Mouse (Mus musculus) midbrain, embryonic 14.5 days (tissue): Measurements from ENCODE around the gene Ppp1r3f. TPM values are rescaled to one million over a fixed set of nuclear protein-coding genes. Genes with fewer than 3 reads are reported as not detected.
A peak's percentile ranks its signal among the peaks of the same experiment; 100 is the strongest.

Experiments
- ATAC-seq: fragments of 200-750 bp; cut with Nextera tagmentation; 2 replicates; pipeline ENCODE4 v1.8.0; 2017; ENCODE audit warnings: moderate number of reproducible peaks, moderate library complexity; ENCODE audit not compliant: low FRiP score, low TSS enrichment
- DNase-seq: peaks from one replicate; pipeline ENCODE4 v3.0.0-alpha.2; 2015
- H3K27ac ChIP-seq: fragments of 300-500 bp; sonication (generic); replicated peaks from 2 replicates; pipeline ENCODE4 v1.5.1; 2014; ENCODE audit warnings: mild to moderate bottlenecking, low read depth, low read length, moderate library complexity
- H3K27me3 ChIP-seq: fragments of 300-500 bp; sonication (generic); 2 replicates; pipeline ENCODE4 v1.6.1; 2014; ENCODE audit warnings: low read length, control low read depth, mixed read lengths; ENCODE audit not compliant: control insufficient read depth, insufficient read depth
- H3K36me3 ChIP-seq: fragments of 300-500 bp; sonication (generic); 2 replicates; pipeline ENCODE4 v1.6.1; 2014; ENCODE audit warnings: low read length, control low read depth; ENCODE audit not compliant: control insufficient read depth, insufficient read depth
- H3K4me1 ChIP-seq: fragments of 300-500 bp; sonication (generic); 2 replicates; pipeline ENCODE4 v1.6.1; 2014; ENCODE audit warnings: mild to moderate bottlenecking, antibody characterized with exemption, low read length, control low read depth; ENCODE audit not compliant: control insufficient read depth, insufficient read depth
- H3K4me2 ChIP-seq: fragments of 300-500 bp; sonication (generic); 2 replicates; pipeline ENCODE4 v1.6.1; 2014; ENCODE audit warnings: mild to moderate bottlenecking, low read length, moderate library complexity
- H3K4me3 ChIP-seq: fragments of 300-500 bp; sonication (generic); replicated peaks from 2 replicates; pipeline ENCODE4 v1.5.1; 2014; ENCODE audit warnings: low read depth, low read length
- H3K9ac ChIP-seq: fragments of 300-500 bp; sonication (generic); replicated peaks from 2 replicates; pipeline ENCODE4 v1.6.1; 2014; ENCODE audit warnings: mild to moderate bottlenecking, low read length, moderate library complexity
- H3K9me3 ChIP-seq: fragments of 300-500 bp; sonication (generic); 2 replicates; pipeline ENCODE4 v1.6.1; 2016; ENCODE audit warnings: low read length, control low read depth, mixed read lengths; ENCODE audit not compliant: control insufficient read depth
- WGBS: fragments of 180-500 bp; shearing (Covaris S2); extraction: QIAGEN DNeasy Blood & Tissue Kit; methylation state at CpG from one replicate; pipeline ENCODE4 v1.1.7; 2014; 5-methylcytosine and 5-hydroxymethylcytosine counted together
- polyA plus RNA-seq: library from polyadenylated mRNA; unstranded; fragments of >200 nt; fragmentation: Nextera tagmentation; extraction: Ambion mirVana; gene quantifications from 2 replicates; pipeline ENCODE4 v1.2.1, GENCODE M21; 2014

Ppp1r3f gene
- polyA plus RNA-seq, 1 experiment from 2014 or later, result 4.0 TPM

DNA sequence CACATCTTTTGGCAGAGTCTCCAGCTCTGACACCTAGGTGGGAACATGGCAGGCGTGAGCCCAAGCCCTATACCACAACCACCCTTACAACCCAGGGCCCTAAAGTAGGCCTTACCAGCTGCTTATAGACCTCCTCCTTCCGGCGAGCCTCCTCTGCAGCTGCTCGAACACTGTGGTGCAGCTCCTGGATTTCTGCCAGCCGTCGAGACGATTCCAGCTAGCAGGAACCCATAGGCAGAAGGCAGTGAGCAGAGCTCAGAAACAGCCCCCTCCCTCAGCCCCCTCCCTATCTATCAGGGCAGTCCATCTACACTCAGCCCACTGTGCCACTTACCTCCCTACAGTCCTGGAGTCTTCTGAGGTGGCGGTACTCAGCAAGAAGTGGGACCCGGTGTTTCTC is 21.3 kb upstream of the Ppp1r3f start:
- peaks cover 35% of the 10 kb centered on the region for H3K36me3 ChIP-seq
- no peak overlapping the region for H3K9ac ChIP-seq
- H3K4me1 ChIP-seq, result no peaks in the 10 kb centered on the region
- no peak overlapping the region for H3K4me3 ChIP-seq
- ATAC-seq (no peak), DNase-seq (no peak)
- no peak overlapping the region for H3K27ac ChIP-seq
- no peaks in the 10 kb centered on the region for H3K27me3 ChIP-seq
- no peaks in the 10 kb centered on the region for H3K9me3 ChIP-seq
- 91% methylated on average over 9 of the region's 9 CpGs for WGBS
- H3K4me2 ChIP-seq, result no peak overlapping the region

- 94% methylated on average over 3 of the region's 5 CpGs for WGBS
These were observed 12.3 kb upstream of the Ppp1r3f start for GRCm38 (mm10) chrX:7586356-7586755.

GRCm38 (mm10) chrX:7583881-7584280 is 9.8 kb upstream of the Ppp1r3f start:
- Histone ChIP-seq H3K36me3 (0 out of 2 replicates have a peak, but pooled peaks cover 2% of the 10 kb centered on the region), H3K4me2 (no peak overlapping the region), H3K4me3 (no peak overlapping the region), H3K9ac (no peak overlapping the region), H3K4me1 (no peaks in the 10 kb centered on the region), H3K9me3 (no peaks in the 10 kb centered on the region), H3K27ac (no peak overlapping the region), H3K27me3 (no peaks in the 10 kb centered on the region)
- DNase-seq (no peak), ATAC-seq (no peak)
- WGBS, result 91% methylated on average over 11 of the region's 11 CpGs

More at GRCm38 (mm10) chrX:7586356-7586755, 12.3 kb upstream of the Ppp1r3f start:
- H3K9me3 ChIP-seq, result no peaks in the 10 kb centered on the region
- no peaks in the 10 kb centered on the region for H3K27me3 ChIP-seq
- no peak overlapping the region for H3K27ac ChIP-seq
- H3K4me3 ChIP-seq, result no peak overlapping the region
- H3K36me3 ChIP-seq, result 0 out of 2 replicates have a peak, but pooled peaks cover 2% of the 10 kb centered on the region
- no peak overlapping the region for H3K9ac ChIP-seq
- H3K4me1 ChIP-seq, result no peaks in the 10 kb centered on the region
- ATAC-seq (no peak; the same call in 1 of the 2 replicates), DNase-seq (no peak)
- H3K4me2 ChIP-seq, result no peak overlapping the region

- no peak overlapping the region for H3K4me3 ChIP-seq
- H3K9me3 ChIP-seq, result no peaks in the 10 kb centered on the region
- no peaks in the 10 kb centered on the region for H3K36me3 ChIP-seq
- H3K4me1 ChIP-seq, result no peaks in the 10 kb centered on the region
- no peak overlapping the region for H3K9ac ChIP-seq
- no peak for ATAC-seq
- DNase-seq, result no peak
- no peak overlapping the region for H3K27ac ChIP-seq
- H3K4me2 ChIP-seq, result no peak overlapping the region
- 94% methylated on average over 2 of the region's 2 CpGs for WGBS
- no peaks in the 10 kb centered on the region for H3K27me3 ChIP-seq
These were observed 7.1 kb upstream of the Ppp1r3f start for GRCm38 (mm10) chrX:7581151-7581550.

GRCm38 (mm10) chrX:7574885-7575231 is 775 bp upstream of the Ppp1r3f start:
- peak overlapping the region; percentile 52 for H3K4me3 ChIP-seq
- H3K4me1 ChIP-seq, result peaks cover 14% of the 10 kb centered on the region; the same call in 1 of the 2 replicates
- 20% methylated on average over 5 of the region's 6 CpGs for WGBS
- H3K4me2 ChIP-seq, result peak overlapping the region; percentile 48
- no peaks in the 10 kb centered on the region for H3K36me3 ChIP-seq
- ATAC-seq (no peak), DNase-seq (no peak)
- H3K27me3 ChIP-seq, result no peaks in the 10 kb centered on the region
- no peak overlapping the region; the same call in 1 of the 2 replicates for H3K9ac ChIP-seq
- peak overlapping the region; percentile 89 for H3K27ac ChIP-seq
- H3K9me3 ChIP-seq, result no peaks in the 10 kb centered on the region

GRCm38 (mm10) chrX:7573176-7574086 is 652 bp downstream of the Ppp1r3f start, which contains the start of gene Foxp3:
Gene Foxp3, plus strand, starts transcription at chrX:7573644.
- Histone ChIP-seq H3K4me1 (peaks cover 14% of the 10 kb centered on the region; the same call in 1 of the 2 replicates), H3K4me2 (peak within 1 kb of the TSS; percentile 58), H3K9me3 (no peaks in the 10 kb centered on the region), H3K36me3 (no peaks in the 10 kb centered on the region), H3K9ac (peak within 1 kb of the TSS; percentile 68), H3K27ac (peak within 1 kb of the TSS; percentile 89), H3K27me3 (no peaks in the 10 kb centered on the region), H3K4me3 (peak within 1 kb of the TSS; percentile 52)
- ATAC-seq, result peak; percentile 75
- peak; percentile 25 for DNase-seq
- 37% methylated on average over 68 of the region's 72 CpGs for WGBS

- no peaks in the 10 kb centered on the region for H3K36me3 ChIP-seq
- no peak overlapping the region for H3K27ac ChIP-seq
- no peak overlapping the region for H3K4me3 ChIP-seq
- H3K9ac ChIP-seq, result no peak overlapping the region
- no peaks in the 10 kb centered on the region for H3K9me3 ChIP-seq
- peak overlapping the region; percentile 58 for H3K4me2 ChIP-seq
- H3K27me3 ChIP-seq, result no peaks in the 10 kb centered on the region
- DNase-seq (no peak), ATAC-seq (no peak)
- peaks cover 14% of the 10 kb centered on the region; the same call in 1 of the 2 replicates for H3K4me1 ChIP-seq
- 88% methylated on average over 10 of the region's 10 CpGs for WGBS
These were observed 1.6 kb downstream of the Ppp1r3f start for GRCm38 (mm10) chrX:7572466-7572865.

DNA sequence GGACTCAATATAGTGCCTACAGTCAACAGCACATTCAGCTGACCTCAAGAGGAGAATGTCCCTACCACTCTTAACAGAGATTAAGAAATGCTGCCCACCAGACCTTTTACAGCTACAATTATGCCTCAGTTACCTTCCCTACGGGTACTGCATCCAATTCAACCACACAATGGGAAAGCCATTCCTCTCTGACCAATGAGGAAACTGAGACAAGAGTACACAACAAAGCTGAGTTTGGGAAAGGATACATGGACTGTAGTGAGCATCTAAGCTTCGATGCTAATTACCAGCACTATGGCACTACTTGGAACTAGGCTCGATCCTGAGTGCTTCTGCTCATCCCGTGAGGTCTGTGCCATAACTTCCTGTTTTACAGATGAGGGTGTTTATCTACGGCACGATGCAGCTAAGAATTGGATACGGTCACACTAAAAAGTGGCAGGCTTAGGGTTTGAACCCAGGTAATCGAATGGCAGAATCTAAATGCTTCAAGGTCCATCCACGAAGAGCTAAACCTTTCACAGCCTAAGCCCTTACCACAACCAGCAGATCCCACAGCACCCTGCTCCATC is 2.4 kb downstream of the Ppp1r3f start:
- Histone ChIP-seq H3K36me3 (no peaks in the 10 kb centered on the region), H3K27ac (no peak overlapping the region), H3K27me3 (no peaks in the 10 kb centered on the region), H3K4me2 (no peak overlapping the region), H3K9me3 (no peaks in the 10 kb centered on the region), H3K4me3 (no peak overlapping the region), H3K4me1 (peaks cover 14% of the 10 kb centered on the region; the same call in 1 of the 2 replicates), H3K9ac (no peak overlapping the region)
- ATAC-seq (no peak), DNase-seq (no peak)
- WGBS, result 93% methylated on average over 9 of the region's 9 CpGs
